Mouse (Mus musculus): ENCODE data around the gene Rbfox2.

Gene Rbfox2

GRCm38 (mm10) chr15:77332272-77332991 lies 25.6 kb upstream of the Rbfox2 start:
- no peak for DNase-seq (ENCODE audit: low read depth in 2 of 2, low spot score in 2 of 2)

GRCm38 (mm10) chr15:77331444-77331843 lies 24.6 kb upstream of the Rbfox2 start:
- DNase-seq (ENCODE audit: low read depth in 2 of 2, low spot score in 2 of 2), result no peak

- DNase-seq (ENCODE audit: low read depth in 2 of 2, low spot score in 2 of 2), result no peak
Measured at GRCm38 (mm10) chr15:77329681-77330180, 22.9 kb upstream of the Rbfox2 start.

- DNase-seq (ENCODE audit: low read depth in 2 of 2, low spot score in 2 of 2), result no peak
Measured at GRCm38 (mm10) chr15:77326361-77326760, 19.6 kb upstream of the Rbfox2 start.

- DNase-seq (ENCODE audit: low read depth in 2 of 2, low spot score in 2 of 2), result no peak
Measured at GRCm38 (mm10) chr15:77324426-77324825, 17.6 kb upstream of the Rbfox2 start.

GRCm38 (mm10) chr15:77323226-77323625 lies 16.4 kb upstream of the Rbfox2 start:
- no peak for DNase-seq (ENCODE audit: low read depth in 2 of 2, low spot score in 2 of 2)

GRCm38 (mm10) chr15:77313701-77314100 lies 6.9 kb upstream of the Rbfox2 start:
- no peak for DNase-seq (ENCODE audit: low read depth in 2 of 2, low spot score in 2 of 2)

- DNase-seq (ENCODE audit: low read depth in 2 of 2, low spot score in 2 of 2), result no peak
Measured at GRCm38 (mm10) chr15:77312796-77313195, 6.0 kb upstream of the Rbfox2 start.

- no peak for DNase-seq (ENCODE audit: low read depth in 2 of 2, low spot score in 2 of 2)
Measured at GRCm38 (mm10) chr15:77307767-77308495, 1.1 kb upstream of the Rbfox2 start.

GRCm38 (mm10) chr15:77305852-77306546 lies 805 bp downstream of the Rbfox2 start:
- DNase-seq (ENCODE audit: low read depth in 2 of 2, low spot score in 2 of 2), result no peak

- DNase-seq (ENCODE audit: low read depth in 2 of 2, low spot score in 2 of 2), result no peak
Measured at GRCm38 (mm10) chr15:77304960-77305359, 1.8 kb downstream of the Rbfox2 start.

- DNase-seq (ENCODE audit: low read depth in 2 of 2, low spot score in 2 of 2), result no peak
Measured at GRCm38 (mm10) chr15:77301122-77301521, 5.7 kb downstream of the Rbfox2 start.

GRCm38 (mm10) chr15:77298564-77298963 lies 8.2 kb downstream of the Rbfox2 start:
- no peak for DNase-seq (ENCODE audit: low read depth in 2 of 2, low spot score in 2 of 2)

GRCm38 (mm10) chr15:77296635-77297034 lies 10.2 kb downstream of the Rbfox2 start:
- no peak for DNase-seq (ENCODE audit: low read depth in 2 of 2, low spot score in 2 of 2)

- no peak for DNase-seq (ENCODE audit: low read depth in 2 of 2, low spot score in 2 of 2)
Measured at GRCm38 (mm10) chr15:77293493-77293892, 13.3 kb downstream of the Rbfox2 start.

- no peak for DNase-seq (ENCODE audit: low read depth in 2 of 2, low spot score in 2 of 2)
Measured at GRCm38 (mm10) chr15:77292381-77292780, 14.4 kb downstream of the Rbfox2 start.

- no peak for DNase-seq (ENCODE audit: low read depth in 2 of 2, low spot score in 2 of 2)
Measured at GRCm38 (mm10) chr15:77291471-77291870, 15.3 kb downstream of the Rbfox2 start.

- DNase-seq (ENCODE audit: low read depth in 2 of 2, low spot score in 2 of 2), result no peak
Measured at GRCm38 (mm10) chr15:77290352-77290751, 16.5 kb downstream of the Rbfox2 start.

- DNase-seq (ENCODE audit: low read depth in 2 of 2, low spot score in 2 of 2), result no peak
Measured at GRCm38 (mm10) chr15:77280130-77280529, 26.7 kb downstream of the Rbfox2 start.

- DNase-seq (ENCODE audit: low read depth in 2 of 2, low spot score in 2 of 2), result no peak
Measured at GRCm38 (mm10) chr15:77278825-77279224, 28.0 kb downstream of the Rbfox2 start.

GRCm38 (mm10) chr15:77276838-77277725 lies 29.7 kb downstream of the Rbfox2 start:
- no peak for DNase-seq (ENCODE audit: low read depth in 2 of 2, low spot score in 2 of 2)

Measured in CD8-positive naive resting alpha-beta T cell, adult 2 months (primary cell).